ENCODE assay signal across 12 mouse cellular contexts in genomic region chr4:94094379-94094778, GRCm38 (mm10).
"Had no signal": no experiment of that assay in that cellular context is flagged by ENCODE, and none has a peak within 500 bp of the region (broad histone marks: within the 10 kb centered on the region; RNA-seq: fewer than 3 reads in every experiment).

No protein-coding gene starts in this region.

- DNase-seq: kidney, adult 8-10 months; kidney, postnatal 4 days; left cerebral cortex, postnatal 4 days; lung, embryonic 14.5 days; lung, postnatal 4 days had no signal

- H3K36me3 ChIP-seq: limb, embryonic 15.5 days; liver, embryonic 12.5 days; midbrain, embryonic 10.5 days; neural tube, embryonic 15.5 days had no signal

- H3K27me3 ChIP-seq: limb, embryonic 15.5 days; liver, embryonic 12.5 days; neural tube, embryonic 15.5 days had no signal

- ATAC-seq: liver, embryonic 12.5 days had no signal

- H3K4me1 ChIP-seq: limb, embryonic 15.5 days; liver, embryonic 12.5 days; midbrain, embryonic 10.5 days; neural tube, embryonic 15.5 days had no signal

- H3K4me2 ChIP-seq: limb, embryonic 15.5 days; liver, embryonic 12.5 days; lung, embryonic 14.5 days; neural tube, embryonic 15.5 days had no signal

- H3K9ac ChIP-seq: limb, embryonic 15.5 days; liver, embryonic 12.5 days; lung, embryonic 14.5 days; neural tube, embryonic 15.5 days had no signal

- H3K9me3 ChIP-seq: limb, embryonic 15.5 days; liver, embryonic 12.5 days; midbrain, embryonic 10.5 days; neural tube, embryonic 15.5 days had no signal

- H3K27ac ChIP-seq: layer of hippocampus, adult 2 months; limb, embryonic 15.5 days; liver, embryonic 12.5 days; midbrain, embryonic 10.5 days; neural tube, embryonic 15.5 days; stomach, postnatal 0 days had no signal

- H3K4me3 ChIP-seq: layer of hippocampus, adult 2 months; limb, embryonic 15.5 days; liver, embryonic 12.5 days; midbrain, embryonic 10.5 days; myocyte; neural tube, embryonic 15.5 days had no signal
